Mouse (Mus musculus): ENCODE measurements around the gene Gm49601.

DNA sequence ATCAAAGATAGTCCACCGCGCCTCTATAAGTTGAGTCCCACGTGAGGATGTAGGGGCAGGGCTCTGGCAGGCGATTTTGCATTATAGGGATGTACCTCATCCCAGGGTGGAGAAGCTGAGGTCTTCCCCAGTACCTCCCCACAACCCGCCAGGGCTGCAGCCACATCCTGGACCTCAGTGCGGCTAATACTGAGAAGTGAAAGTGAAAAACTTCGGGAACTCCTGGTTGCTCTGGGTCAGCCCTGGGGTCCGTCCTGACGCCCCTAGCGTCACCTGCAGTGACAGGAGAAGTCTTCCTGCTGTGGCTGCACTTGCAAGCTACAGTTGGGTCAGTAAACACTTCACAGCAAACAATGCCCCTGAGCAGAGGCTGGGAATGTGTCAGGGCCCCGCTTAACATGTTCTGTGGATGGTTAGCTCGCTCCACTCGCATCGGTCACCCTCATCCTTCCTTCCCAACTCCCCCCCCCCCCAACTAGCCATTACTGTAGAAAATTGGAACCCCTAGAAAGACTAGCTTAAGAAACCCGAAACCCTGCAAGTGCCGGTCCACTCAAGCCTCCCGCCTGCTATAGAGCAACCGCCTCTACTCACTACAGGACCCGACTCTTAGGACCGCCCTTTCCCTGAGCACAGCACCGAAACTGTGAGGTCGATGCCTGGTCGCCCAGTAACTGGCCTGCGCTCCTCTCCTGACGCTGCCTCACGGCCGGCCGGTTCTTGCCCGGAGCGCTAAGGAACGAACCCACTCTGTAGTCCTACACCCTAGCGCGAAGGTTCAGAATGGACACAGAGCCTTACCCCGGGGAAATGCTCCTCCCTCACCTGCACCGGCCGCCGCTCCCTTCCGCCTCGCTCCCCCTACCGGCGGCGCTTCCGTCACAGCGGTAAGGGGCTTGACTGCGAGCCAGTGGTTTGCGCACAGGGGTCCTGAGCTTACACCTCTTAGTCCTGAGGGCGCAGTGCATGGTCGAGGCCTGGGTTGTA, 36.1 kb downstream of the Gm49601 start, which contains the start of gene Tbx1:
- no peak for TF ChIP-seq CTCF (conservative IDR thresholded peaks at IDR 0.05; ENCODE audit: low read length)
- TF ChIP-seq NANOG (IDR thresholded peaks at IDR 0.05; ENCODE audit: borderline replicate concordance, low read length) = no peak

Measured in E14TG2a.4 (cell line).